8 mouse cellular contexts compared by ENCODE assay signal in the genomic region with DNA sequence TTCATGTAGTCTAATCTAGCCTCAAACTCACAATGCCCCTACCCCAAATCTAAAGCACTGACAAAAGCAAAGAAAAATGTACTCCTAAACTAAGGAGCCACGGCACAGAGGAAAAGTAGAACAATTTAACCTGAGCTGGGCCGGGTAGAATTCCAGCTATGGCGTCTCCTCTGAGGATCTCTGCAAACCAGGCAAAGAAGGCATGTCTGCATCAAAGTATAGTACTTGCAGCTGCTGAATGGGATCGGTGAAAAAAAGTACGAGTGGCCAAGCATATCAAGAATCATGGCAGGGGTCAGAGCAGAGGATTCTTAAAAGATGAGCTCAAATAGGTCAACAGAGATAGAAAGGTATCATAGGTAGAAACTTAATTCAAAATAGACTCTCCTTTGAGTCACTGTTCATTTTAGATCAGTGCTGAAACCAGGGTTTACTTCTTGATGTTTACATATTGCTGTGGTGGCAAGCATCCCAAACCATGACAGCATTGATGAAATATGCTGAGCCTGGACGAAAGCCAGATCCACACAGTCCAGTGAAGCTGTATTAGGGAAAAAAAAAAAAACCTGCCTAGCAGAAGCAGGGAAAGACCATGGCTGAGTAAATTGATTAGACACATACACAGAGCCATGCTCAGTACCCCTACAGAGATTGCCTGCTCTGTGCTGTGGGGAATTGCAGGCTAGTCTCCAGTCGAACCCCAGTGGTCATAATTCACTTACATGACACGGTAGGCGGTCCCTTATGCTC.
DNase-seq lines count a peak whose midpoint lies in the region; ATAC-seq lines count a peak whose summit lies in the region.

No protein-coding gene starts in this region.

- H3K4me2 ChIP-seq in embryonic facial prominence, embryonic 12.5 days (replicated peaks) = no peak overlapping the region
- H3K4me2 ChIP-seq in intestine, embryonic 15.5 days (replicated peaks) = no peak overlapping the region

- no peaks in the 10 kb centered on the region for H3K27me3 ChIP-seq in embryonic facial prominence, embryonic 12.5 days
- H3K27me3 ChIP-seq in embryonic facial prominence, embryonic 10.5 days (replicated peaks; ENCODE audit: low read depth, poor library complexity, severe bottlenecking) = no peaks in the 10 kb centered on the region
- no peaks in the 10 kb centered on the region for H3K27me3 ChIP-seq in intestine, embryonic 15.5 days (replicated peaks)

- H3K9me3 ChIP-seq in embryonic facial prominence, embryonic 12.5 days = no peaks in the 10 kb centered on the region
- no peaks in the 10 kb centered on the region for H3K9me3 ChIP-seq in embryonic facial prominence, embryonic 10.5 days
- no peaks in the 10 kb centered on the region for H3K9me3 ChIP-seq in intestine, embryonic 15.5 days

- 66% methylated on average over 9 of the region's 9 CpGs for WGBS in embryonic facial prominence, embryonic 12.5 days
- 83% methylated on average over 9 of the region's 9 CpGs for WGBS in embryonic facial prominence, embryonic 10.5 days
- 32% methylated on average over 9 of the region's 9 CpGs for WGBS in intestine, embryonic 15.5 days

- no peaks in the 10 kb centered on the region for H3K4me1 ChIP-seq in embryonic facial prominence, embryonic 12.5 days
- no peaks in the 10 kb centered on the region for H3K4me1 ChIP-seq in embryonic facial prominence, embryonic 10.5 days
- no peaks in the 10 kb centered on the region for H3K4me1 ChIP-seq in intestine, embryonic 15.5 days (replicated peaks)

- no peaks in the 10 kb centered on the region for H3K36me3 ChIP-seq in embryonic facial prominence, embryonic 12.5 days
- H3K36me3 ChIP-seq in embryonic facial prominence, embryonic 10.5 days (replicated peaks) = no peaks in the 10 kb centered on the region
- H3K36me3 ChIP-seq in intestine, embryonic 15.5 days = no peaks in the 10 kb centered on the region

- ATAC-seq in embryonic facial prominence, embryonic 12.5 days (ENCODE audit: insufficient number of reproducible peaks, insufficient read depth, low FRiP score, low TSS enrichment) = peak; percentile 52; the same call in 1 of the 2 replicates
- ATAC-seq in intestine, embryonic 15.5 days = peak; percentile 73
- ATAC-seq in activated CD4-positive, CD25-positive, alpha-beta regulatory T cell, adult 4 months = no peak
- ATAC-seq in megakaryocyte-erythroid progenitor cell, adult 5-6 weeks (replicated peaks; ENCODE audit: low FRiP score, low TSS enrichment, poor library complexity, severe bottlenecking) = no peak

- DNase-seq in embryonic facial prominence, embryonic 10.5 days (ENCODE audit: low spot score) = no peak
- peak; percentile 85 for DNase-seq in 3T3-L1 (ENCODE audit: low read depth, low spot score)
- peak; percentile 57 to 59 for DNase-seq in cerebellum, postnatal 36 days
- DNase-seq in mesoderm, embryonic 11.5 days (ENCODE audit: low read depth, low spot score) = peak; percentile 39

- no peak overlapping the region for H3K27ac ChIP-seq in embryonic facial prominence, embryonic 12.5 days
- H3K27ac ChIP-seq in embryonic facial prominence, embryonic 10.5 days (replicated peaks) = no peak overlapping the region
- no peak overlapping the region for H3K27ac ChIP-seq in intestine, embryonic 15.5 days

- H3K4me3 ChIP-seq in embryonic facial prominence, embryonic 12.5 days = no peak overlapping the region
- no peak overlapping the region for H3K4me3 ChIP-seq in embryonic facial prominence, embryonic 10.5 days
- H3K4me3 ChIP-seq in intestine, embryonic 15.5 days (replicated peaks) = no peak overlapping the region

- no peak overlapping the region for H3K9ac ChIP-seq in embryonic facial prominence, embryonic 12.5 days
- no peak overlapping the region for H3K9ac ChIP-seq in intestine, embryonic 15.5 days

Comparison
In these comparisons a context has a peak if more than half of its experiments do, and no peak if none do; other contexts are left out.
1. ATAC-seq: peak in embryonic facial prominence, embryonic 12.5 days (single experiment) and intestine, embryonic 15.5 days (single experiment); none in activated CD4-positive, CD25-positive, alpha-beta regulatory T cell, adult 4 months (single experiment) and megakaryocyte-erythroid progenitor cell, adult 5-6 weeks (single experiment).